Mouse (Mus musculus): ENCODE measurements around the gene Txlna. TPM values are rescaled to one million over a fixed set of nuclear protein-coding genes. Genes with fewer than 3 reads are reported as not detected.

Txlna gene
- total and polyA plus RNA-seq, 2 experiments from 2014 or later: 29.3 to 31.6 TPM

DNA sequence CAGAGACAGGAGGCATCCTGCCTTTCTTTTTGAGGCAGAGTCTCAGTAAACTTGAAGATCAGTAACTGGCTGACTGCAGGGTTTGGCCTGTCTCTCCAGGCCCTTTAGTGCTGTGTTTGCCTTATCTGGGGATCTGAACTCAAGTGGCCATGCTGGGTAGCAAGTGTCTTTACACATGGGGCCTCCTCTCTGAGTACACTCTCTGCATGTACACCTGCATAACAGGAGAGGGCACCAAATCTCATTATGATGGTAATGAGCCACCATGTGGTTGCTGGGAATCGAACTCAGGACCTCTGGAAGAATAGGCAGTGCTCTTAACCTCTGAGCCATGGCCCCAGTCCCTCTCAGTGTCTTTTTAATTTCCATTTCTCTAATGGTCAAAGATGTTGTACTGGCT is 58.6 kb downstream of the Txlna start:
- Histone ChIP-seq H3K4me2 (ENCODE audit: low read depth, low read length) (no peak overlapping the region), H3K9ac (replicated peaks; ENCODE audit: low read length) (no peak overlapping the region), H3K4me3 (ENCODE audit: low read length) (no peak overlapping the region), H3K27ac (no peak overlapping the region), H3K9me3 (ENCODE audit: low read length) (no peaks in the 10 kb centered on the region), H3K36me3 (ENCODE audit: insufficient read depth, low read length) (no peaks in the 10 kb centered on the region), H3K4me1 (ENCODE audit: insufficient read depth, low read length) (no peaks in the 10 kb centered on the region; the same call in 1 of the 2 replicates), H3K27me3 (ENCODE audit: insufficient read depth, low read length) (no peaks in the 10 kb centered on the region)
- WGBS: 88% methylated on average over 1 of the region's 1 CpGs
- ATAC-seq (no peak), DNase-seq (ENCODE audit: low spot score) (no peak)
- no peak for TF ChIP-seq CTCF (IDR thresholded peaks at IDR 0.05; ENCODE audit: low read depth)

DNA sequence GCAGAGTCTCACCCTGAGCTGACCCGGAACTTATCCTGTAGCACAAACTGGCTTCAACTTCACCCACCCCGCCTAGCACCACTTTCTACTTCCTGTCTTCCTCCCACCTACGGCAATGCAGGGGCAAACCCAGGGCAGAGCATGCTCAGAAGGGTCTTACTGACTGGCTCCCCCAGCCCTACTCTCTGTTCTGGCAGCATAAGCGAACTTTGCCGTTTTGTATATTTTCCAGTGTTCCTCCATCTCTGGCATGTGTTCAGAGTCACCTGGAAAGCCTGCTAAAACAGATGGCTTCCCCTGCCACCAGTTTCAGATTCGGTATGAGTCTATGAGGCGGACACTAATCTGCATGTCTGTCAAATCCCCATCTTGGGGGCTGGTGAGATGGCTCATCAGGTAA is 60.5 kb downstream of the Txlna start:
- Histone ChIP-seq H3K4me1 (ENCODE audit: insufficient read depth, low read length) (no peaks in the 10 kb centered on the region; the same call in 1 of the 2 replicates), H3K9me3 (ENCODE audit: low read length) (no peaks in the 10 kb centered on the region), H3K27me3 (ENCODE audit: insufficient read depth, low read length) (no peaks in the 10 kb centered on the region), H3K27ac (no peak overlapping the region; the same call in 1 of the 2 replicates), H3K36me3 (ENCODE audit: insufficient read depth, low read length) (no peaks in the 10 kb centered on the region), H3K4me2 (ENCODE audit: low read depth, low read length) (no peak overlapping the region), H3K4me3 (ENCODE audit: low read length) (no peak overlapping the region), H3K9ac (replicated peaks; ENCODE audit: low read length) (no peak overlapping the region)
- 66% methylated on average over 7 of the region's 7 CpGs for WGBS
- ATAC-seq (no peak), DNase-seq (ENCODE audit: low spot score) (peak; percentile 29)
- TF ChIP-seq CTCF (IDR thresholded peaks at IDR 0.05; ENCODE audit: low read depth): no peak

DNA sequence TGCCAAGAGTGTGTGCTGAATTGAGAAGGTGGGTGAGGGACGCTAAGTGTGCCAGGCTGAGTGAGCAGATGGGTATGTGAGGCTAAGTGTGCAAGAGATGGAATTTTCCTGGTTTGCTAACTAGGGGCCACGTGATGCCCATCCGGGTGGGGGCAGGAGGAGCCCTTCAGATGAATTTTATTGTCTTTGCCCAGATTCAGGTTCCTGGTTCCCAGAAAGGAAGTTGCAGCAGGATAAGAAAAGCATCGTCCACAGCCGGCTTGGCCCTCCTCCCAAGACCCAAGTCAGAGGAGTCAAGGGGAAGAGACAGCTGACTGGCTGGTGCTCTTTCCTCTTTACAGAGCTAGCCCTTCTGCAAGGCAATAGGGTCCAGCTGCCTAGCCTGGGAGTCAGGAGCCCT is 62.4 kb downstream of the Txlna start, which contains the start of gene Fam167b:
TSS of gene Fam167b (minus strand) at position 84 of the 400 bp plus-strand sequence.
- ATAC-seq (no peak), DNase-seq (ENCODE audit: low spot score) (no peak)
- Histone ChIP-seq H3K4me1 (ENCODE audit: insufficient read depth, low read length) (no peaks in the 10 kb centered on the region; the same call in 1 of the 2 replicates), H3K9me3 (ENCODE audit: low read length) (no peaks in the 10 kb centered on the region), H3K9ac (replicated peaks; ENCODE audit: low read length) (no peak within 1 kb of the TSS), H3K27me3 (ENCODE audit: insufficient read depth, low read length) (no peaks in the 10 kb centered on the region), H3K4me3 (ENCODE audit: low read length) (no peak within 1 kb of the TSS), H3K36me3 (ENCODE audit: insufficient read depth, low read length) (no peaks in the 10 kb centered on the region), H3K27ac (no peak within 1 kb of the TSS), H3K4me2 (ENCODE audit: low read depth, low read length) (peak within 1 kb of the TSS; percentile 36)
- no peak for TF ChIP-seq CTCF (IDR thresholded peaks at IDR 0.05; ENCODE audit: low read depth)
- 88% methylated on average over 5 of the region's 5 CpGs for WGBS

DNA sequence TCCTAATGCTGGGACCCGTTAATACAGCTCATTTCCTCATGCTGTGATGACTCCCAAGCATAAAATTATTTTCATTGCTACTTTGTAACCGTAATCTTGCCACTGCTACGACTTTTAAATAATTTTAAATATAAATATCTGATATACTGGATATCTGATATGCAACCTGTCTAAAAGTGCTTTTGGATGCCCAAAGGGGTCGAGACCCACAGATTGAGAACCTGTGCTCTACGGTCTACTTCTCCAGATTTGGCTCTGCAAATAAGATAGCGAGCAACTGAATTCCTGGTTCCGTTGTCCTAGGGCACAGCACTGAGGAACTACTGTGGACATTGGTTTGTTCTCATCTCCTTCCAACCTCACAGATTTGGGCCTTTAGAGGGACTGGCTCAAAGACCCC is 63.2 kb downstream of the Txlna start:
- no peaks in the 10 kb centered on the region for H3K9me3 ChIP-seq (ENCODE audit: low read length)
- H3K9ac ChIP-seq (replicated peaks; ENCODE audit: low read length): no peak overlapping the region

DNA sequence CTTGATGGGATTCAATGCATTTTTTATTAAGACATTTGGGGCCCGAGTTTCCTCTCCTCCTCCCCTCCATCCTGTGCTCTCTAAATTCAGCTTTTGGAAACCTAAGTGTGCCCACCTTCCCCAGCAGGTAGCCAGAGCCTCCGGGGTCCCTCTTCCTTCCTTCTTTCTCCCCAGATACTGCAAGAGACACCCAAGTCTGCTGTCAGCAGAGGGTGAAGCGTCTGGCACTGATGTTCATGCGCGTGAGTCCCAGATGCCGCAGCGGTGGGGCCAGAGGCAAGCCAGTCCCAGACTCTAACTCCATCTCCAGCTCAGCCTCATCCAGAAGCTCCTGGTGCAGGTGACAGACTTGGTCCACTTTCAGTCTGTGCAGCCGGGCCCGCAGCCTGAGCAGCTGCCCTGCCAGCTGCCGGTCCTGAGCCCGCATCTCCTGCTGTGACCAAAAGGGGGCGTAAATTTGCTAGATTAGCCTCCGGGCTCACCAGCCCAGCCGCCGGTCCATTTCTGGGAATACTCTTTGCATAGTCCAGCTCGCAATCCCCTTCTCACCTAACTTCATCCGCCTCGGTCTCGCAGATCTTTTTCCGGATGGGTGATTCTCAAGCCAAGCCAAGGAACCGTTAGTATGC is 63.9 kb downstream of the Txlna start:
- Histone ChIP-seq H3K27me3 (ENCODE audit: insufficient read depth, low read length) (no peaks in the 10 kb centered on the region), H3K36me3 (ENCODE audit: insufficient read depth, low read length) (no peaks in the 10 kb centered on the region), H3K4me2 (ENCODE audit: low read depth, low read length) (peak overlapping the region; percentile 36), H3K4me3 (ENCODE audit: low read length) (no peak overlapping the region), H3K9me3 (ENCODE audit: low read length) (no peaks in the 10 kb centered on the region), H3K4me1 (ENCODE audit: insufficient read depth, low read length) (no peaks in the 10 kb centered on the region; the same call in 1 of the 2 replicates), H3K9ac (replicated peaks; ENCODE audit: low read length) (no peak overlapping the region), H3K27ac (no peak overlapping the region; the same call in 1 of the 2 replicates)
- peak; percentile 70; the same call in 1 of the 2 replicates for ATAC-seq
- 27% methylated on average over 21 of the region's 21 CpGs for WGBS
- DNase-seq (ENCODE audit: low spot score): peak; percentile 85
- peak; percentile 61 for TF ChIP-seq CTCF (IDR thresholded peaks at IDR 0.05; ENCODE audit: low read depth)

More for the DNA sequence above, 63.2 kb downstream of the Txlna start:
- DNase-seq (ENCODE audit: low spot score) (no peak), ATAC-seq (no peak)
- no peak for TF ChIP-seq CTCF (IDR thresholded peaks at IDR 0.05; ENCODE audit: low read depth)
- no peaks in the 10 kb centered on the region; the same call in 1 of the 2 replicates for H3K4me1 ChIP-seq (ENCODE audit: insufficient read depth, low read length)
- H3K4me3 ChIP-seq (ENCODE audit: low read length): no peak overlapping the region
- H3K27me3 ChIP-seq (ENCODE audit: insufficient read depth, low read length): no peaks in the 10 kb centered on the region
- WGBS: 82% methylated on average over 7 of the region's 7 CpGs
- no peak overlapping the region for H3K27ac ChIP-seq
- no peak overlapping the region for H3K4me2 ChIP-seq (ENCODE audit: low read depth, low read length)
- H3K36me3 ChIP-seq (ENCODE audit: insufficient read depth, low read length): no peaks in the 10 kb centered on the region

Small RNA genes lying within 50 kb of the gene (microRNA-seq; reads per million reads assigned to microRNA genes)
- gene Mir7016: 0.36 to 0.71 reads per million in 2 experiments

Other genes starting within 250 kb of the Txlna start
- 9.7 and 15.3 TPM in 2 replicates for gene Zbtb8b, start 200.2 kb downstream of the Txlna start, total RNA-seq (2014; rRNA removed)
- 11.3 and 12.9 TPM in 2 replicates for gene Zbtb8b, start 200.2 kb downstream of the Txlna start, polyA plus RNA-seq (2015; fragmentation: Nextera tagmentation; extraction: Ambion mirVana)
- 55.2 and 60.6 TPM in 2 replicates for gene Bsdc1, start 179.5 kb downstream of the Txlna start, total RNA-seq (2014; rRNA removed)
- gene Bsdc1, start 179.5 kb downstream of the Txlna start, polyA plus RNA-seq (2015; fragmentation: Nextera tagmentation; extraction: Ambion mirVana): 25.3 and 27.1 TPM in 2 replicates
- not detected in 2 replicates for gene Tssk3, start 150.0 kb downstream of the Txlna start, total RNA-seq (2014; rRNA removed)
- 1.1 and 1.3 TPM in 2 replicates for gene Tssk3, start 150.0 kb downstream of the Txlna start, polyA plus RNA-seq (2015; fragmentation: Nextera tagmentation; extraction: Ambion mirVana)
- gene Fam229a, start 149.9 kb downstream of the Txlna start, total RNA-seq (2014; rRNA removed): 3.9 TPM in 1 of 2 replicates, not detected in the other
- gene Fam229a, start 149.9 kb downstream of the Txlna start, polyA plus RNA-seq (2015; fragmentation: Nextera tagmentation; extraction: Ambion mirVana): 3.0 and 3.1 TPM in 2 replicates
- gene Marcksl1, start 127.5 kb downstream of the Txlna start, total RNA-seq (2014; rRNA removed): 1,438 and 1,538 TPM in 2 replicates
- 1,583 and 1,620 TPM in 2 replicates for gene Marcksl1, start 127.5 kb downstream of the Txlna start, polyA plus RNA-seq (2015; fragmentation: Nextera tagmentation; extraction: Ambion mirVana)
- gene Hdac1, start 98.4 kb downstream of the Txlna start, total RNA-seq (2014; rRNA removed): 20.7 and 38.0 TPM in 2 replicates
- gene Hdac1, start 98.4 kb downstream of the Txlna start, polyA plus RNA-seq (2015; fragmentation: Nextera tagmentation; extraction: Ambion mirVana): 56.6 and 62.1 TPM in 2 replicates
- 10.1 and 12.5 TPM in 2 replicates for gene Lck, start 67.4 kb downstream of the Txlna start, total RNA-seq (2014; rRNA removed)
- gene Lck, start 67.4 kb downstream of the Txlna start, polyA plus RNA-seq (2015; fragmentation: Nextera tagmentation; extraction: Ambion mirVana): 12.2 and 13.0 TPM in 2 replicates
- not detected in 2 replicates for gene Fam167b, start 62.5 kb downstream of the Txlna start, total RNA-seq (2014; rRNA removed)
- gene Fam167b, start 62.5 kb downstream of the Txlna start, polyA plus RNA-seq (2015; fragmentation: Nextera tagmentation; extraction: Ambion mirVana): 0.33 and 0.48 TPM in 2 replicates
- gene Eif3i, start 40.4 kb downstream of the Txlna start, total RNA-seq (2014; rRNA removed): 364 and 401 TPM in 2 replicates
- 231 and 233 TPM in 2 replicates for gene Eif3i, start 40.4 kb downstream of the Txlna start, polyA plus RNA-seq (2015; fragmentation: Nextera tagmentation; extraction: Ambion mirVana)
- 150 and 182 TPM in 2 replicates for gene Tmem234, start 40.4 kb downstream of the Txlna start, total RNA-seq (2014; rRNA removed)
- gene Tmem234, start 40.4 kb downstream of the Txlna start, polyA plus RNA-seq (2015; fragmentation: Nextera tagmentation; extraction: Ambion mirVana): 216 and 221 TPM in 2 replicates
- gene Dcdc2b, start 26.8 kb downstream of the Txlna start, total RNA-seq (2014; rRNA removed): not detected in 2 replicates
- gene Dcdc2b, start 26.8 kb downstream of the Txlna start, polyA plus RNA-seq (2015; fragmentation: Nextera tagmentation; extraction: Ambion mirVana): 4.1 TPM in 2 replicates
- gene Iqcc, start 22.0 kb downstream of the Txlna start, total RNA-seq (2014; rRNA removed): 11.2 and 12.0 TPM in 2 replicates
- gene Iqcc, start 22.0 kb downstream of the Txlna start, polyA plus RNA-seq (2015; fragmentation: Nextera tagmentation; extraction: Ambion mirVana): 21.0 and 21.1 TPM in 2 replicates
- gene Ccdc28b, start 17.1 kb downstream of the Txlna start, total RNA-seq (2014; rRNA removed): 55.0 and 77.7 TPM in 2 replicates
- 150 and 157 TPM in 2 replicates for gene Ccdc28b, start 17.1 kb downstream of the Txlna start, polyA plus RNA-seq (2015; fragmentation: Nextera tagmentation; extraction: Ambion mirVana)
- gene Kpna6, start 31.7 kb upstream of the Txlna start, total RNA-seq (2014; rRNA removed): 61.6 and 61.8 TPM in 2 replicates
- 11.6 and 13.0 TPM in 2 replicates for gene Kpna6, start 31.7 kb upstream of the Txlna start, polyA plus RNA-seq (2015; fragmentation: Nextera tagmentation; extraction: Ambion mirVana)
- 23.8 and 25.2 TPM in 2 replicates for gene Tmem39b, start 55.8 kb upstream of the Txlna start, total RNA-seq (2014; rRNA removed)
- gene Tmem39b, start 55.8 kb upstream of the Txlna start, polyA plus RNA-seq (2015; fragmentation: Nextera tagmentation; extraction: Ambion mirVana): 10.5 and 12.1 TPM in 2 replicates
- gene Khdrbs1, start 101.2 kb upstream of the Txlna start, total RNA-seq (2014; rRNA removed): 75.1 and 86.2 TPM in 2 replicates
- 85.7 and 86.5 TPM in 2 replicates for gene Khdrbs1, start 101.2 kb upstream of the Txlna start, polyA plus RNA-seq (2015; fragmentation: Nextera tagmentation; extraction: Ambion mirVana)
- gene Ptp4a2, start 170.2 kb upstream of the Txlna start, total RNA-seq (2014; rRNA removed): 83.5 and 91.7 TPM in 2 replicates
- 243 and 254 TPM in 2 replicates for gene Ptp4a2, start 170.2 kb upstream of the Txlna start, polyA plus RNA-seq (2015; fragmentation: Nextera tagmentation; extraction: Ambion mirVana)